Mouse (Mus musculus) heart, adult 2 months (tissue): ENCODE data around the gene Gm3952. TPM values are rescaled to one million over a fixed set of nuclear protein-coding genes. Genes with fewer than 3 reads are reported as not detected.

Experiments
- DNase-seq, 2 experiments: peaks; one replicate each; pipeline ENCODE4 v3.0.0; 2021
- H3K27ac ChIP-seq: fragments of 200-600 bp; 2 replicates; pipeline ENCODE4 v1.8.1; 2022
- H3K27me3 ChIP-seq: fragments of 200-500 bp; 2 replicates; pipeline ENCODE4 v1.6.1; 2012; ENCODE audit warnings: mild to moderate bottlenecking, low read length, inconsistent platforms, mixed read lengths; ENCODE audit not compliant: control insufficient read depth, insufficient read depth
- H3K36me3 ChIP-seq: fragments of 200-500 bp; 2 replicates; pipeline ENCODE4 v1.6.1; 2012; ENCODE audit warnings: low read length, inconsistent platforms; ENCODE audit not compliant: control insufficient read depth, insufficient read depth
- H3K4me1 ChIP-seq: fragments of 200-500 bp; 2 replicates; pipeline ENCODE4 v1.6.1; 2011; ENCODE audit warnings: low read length; ENCODE audit not compliant: control insufficient read depth, insufficient read depth
- H3K4me3 ChIP-seq: fragments of 200-600 bp; 2 replicates; pipeline ENCODE4 v1.8.1; 2022
- H3K79me2 ChIP-seq: fragments of 200-500 bp; replicated peaks from 2 replicates; pipeline ENCODE4 v1.6.1; 2012; ENCODE audit warnings: mild to moderate bottlenecking, inconsistent platforms, low read length, moderate library complexity, mixed read lengths; ENCODE audit not compliant: control insufficient read depth, insufficient read depth
- H3K9ac ChIP-seq: fragments of 200-500 bp; 2 replicates; pipeline ENCODE4 v1.6.1; 2012; ENCODE audit warnings: low read depth, mild to moderate bottlenecking, control low read depth, inconsistent platforms, low read length, mixed read lengths
- CTCF ChIP-seq: fragments of 200-600 bp; IDR thresholded peaks from 2 replicates; pipeline ENCODE4 v1.8.1; 2022; ENCODE audit warnings: antibody characterized with exemption, mild to moderate bottlenecking, moderate library complexity
- EP300 ChIP-seq: fragments of 200-500 bp; IDR thresholded peaks from 2 replicates; pipeline ENCODE4 v1.6.1; 2011; ENCODE audit warnings: low read depth, low read length, control low read depth; ENCODE audit not compliant: insufficient read depth
- POLR2A ChIP-seq: fragments of 200-500 bp; IDR thresholded peaks from 2 replicates; pipeline ENCODE4 v1.6.1; 2011; ENCODE audit warnings: mild to moderate bottlenecking, low read depth, low read length, control low read depth; ENCODE audit not compliant: insufficient read depth
- WGBS: fragments of 180-500 bp; shearing (Covaris S2); methylation state at CpG from one replicate; pipeline ENCODE4 v1.1.7; 2018; 5-methylcytosine and 5-hydroxymethylcytosine counted together
- intact Hi-C: fragments of 180-260 bp; cut with DNase I; formaldehyde crosslinking; loops from one replicate; pipeline ENCODE4 v1.15.1; 2025
- polyA plus RNA-seq: library from polyadenylated mRNA; depleted of rRNA; stranded (reverse); fragments of >200 nt; gene quantifications from 2 replicates; pipeline ENCODE4 v1.2.3, GENCODE M21; 2012; rRNA removed
- total RNA-seq, 2 experiments: library from RNA; stranded (reverse); gene quantifications; 2 replicates each; pipeline ENCODE4 v1.2.3; 2021

Gene Gm3952
- total and polyA plus RNA-seq, 3 experiments: not detected

DNA sequence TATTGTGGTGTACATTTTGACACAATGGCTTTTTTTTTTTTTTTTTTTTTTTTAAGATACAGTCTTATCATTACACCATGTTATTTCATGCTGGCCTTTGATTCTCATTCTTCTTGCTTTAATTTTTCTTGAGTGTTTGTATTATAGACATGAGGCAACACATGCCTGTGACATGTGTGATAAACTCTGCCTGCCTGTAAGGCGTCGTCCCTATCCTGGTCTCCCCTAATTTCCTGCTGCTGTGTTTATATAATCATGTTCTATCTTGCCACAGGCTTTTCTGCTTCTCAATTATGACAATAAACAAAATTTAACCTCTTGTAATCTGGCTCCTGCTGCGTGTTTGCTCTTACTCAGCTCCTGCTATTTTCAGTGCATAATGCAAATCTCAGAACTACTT is 100.5 kb downstream of the Gm3952 start:
- Histone ChIP-seq H3K4me1 (peaks cover 11% of the 10 kb centered on the region), H3K9ac (no peak overlapping the region), H3K27ac (no peak overlapping the region), H3K4me3 (no peak overlapping the region), H3K79me2 (peaks cover 6% of the 10 kb centered on the region), H3K27me3 (no peaks in the 10 kb centered on the region), H3K36me3 (peaks cover 34% of the 10 kb centered on the region)
- no peak for TF ChIP-seq POLR2A
- intact Hi-C loops: no loop called here
- DNase-seq: no peak
- 38% methylated on average over 3 of the region's 3 CpGs for WGBS

DNA sequence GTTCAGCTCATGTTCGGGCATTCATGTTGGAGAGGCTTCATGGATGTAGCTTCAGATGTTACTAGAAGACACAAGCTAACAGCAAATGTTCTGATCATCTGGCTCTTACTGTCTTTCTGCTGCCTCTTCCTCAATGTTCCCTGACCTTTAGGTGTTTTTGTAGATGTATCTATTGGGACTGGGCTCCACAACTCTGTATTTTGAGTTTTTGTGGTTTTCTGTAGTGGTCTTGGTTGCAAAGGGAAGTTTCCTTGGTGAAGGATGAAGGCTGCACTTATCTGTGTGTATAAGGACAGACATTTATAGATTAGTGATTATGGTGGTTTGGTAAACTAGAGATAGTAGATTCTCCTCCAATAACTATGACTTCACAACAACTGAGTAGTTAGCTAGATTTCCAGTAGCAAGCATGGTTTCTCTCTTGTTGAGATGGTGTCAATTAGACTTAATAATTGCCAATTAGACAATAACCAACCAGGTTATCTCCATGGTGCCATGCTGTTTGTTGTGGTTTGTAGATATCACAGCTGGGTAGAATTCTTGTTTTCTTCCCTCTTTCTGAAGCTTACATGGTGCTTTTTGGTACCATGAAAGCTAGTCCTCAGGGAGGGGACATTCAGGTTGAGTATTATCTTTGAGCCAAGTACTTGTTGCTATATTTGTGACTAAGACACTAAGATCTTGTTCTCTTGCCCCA is 101.6 kb downstream of the Gm3952 start:
- Histone ChIP-seq H3K79me2 (peaks cover 8% of the 10 kb centered on the region), H3K4me3 (no peak overlapping the region), H3K27ac (no peak overlapping the region; the same call in 1 of the 2 replicates), H3K9ac (no peak overlapping the region), H3K4me1 (peaks cover 14% of the 10 kb centered on the region), H3K27me3 (no peaks in the 10 kb centered on the region), H3K36me3 (peaks cover 40% of the 10 kb centered on the region)
- DNase-seq: no peak
- intact Hi-C loops: no loop called here
- no peak for TF ChIP-seq CTCF
- no peak for TF ChIP-seq EP300
- TF ChIP-seq POLR2A: no peak
- 79% methylated on average over 1 of the region's 1 CpGs for WGBS

Other genes starting within 250 kb of the Gm3952 start
- gene Itgb1, start 113.0 kb downstream of the Gm3952 start, total RNA-seq: 100 to 1,000 TPM; 338 to 365 TPM
- gene Itgb1, start 113.0 kb downstream of the Gm3952 start, polyA plus RNA-seq: 80.5 and 178 TPM in 2 replicates